Mouse (Mus musculus): ENCODE data around the gene Sclt1.

DNA sequence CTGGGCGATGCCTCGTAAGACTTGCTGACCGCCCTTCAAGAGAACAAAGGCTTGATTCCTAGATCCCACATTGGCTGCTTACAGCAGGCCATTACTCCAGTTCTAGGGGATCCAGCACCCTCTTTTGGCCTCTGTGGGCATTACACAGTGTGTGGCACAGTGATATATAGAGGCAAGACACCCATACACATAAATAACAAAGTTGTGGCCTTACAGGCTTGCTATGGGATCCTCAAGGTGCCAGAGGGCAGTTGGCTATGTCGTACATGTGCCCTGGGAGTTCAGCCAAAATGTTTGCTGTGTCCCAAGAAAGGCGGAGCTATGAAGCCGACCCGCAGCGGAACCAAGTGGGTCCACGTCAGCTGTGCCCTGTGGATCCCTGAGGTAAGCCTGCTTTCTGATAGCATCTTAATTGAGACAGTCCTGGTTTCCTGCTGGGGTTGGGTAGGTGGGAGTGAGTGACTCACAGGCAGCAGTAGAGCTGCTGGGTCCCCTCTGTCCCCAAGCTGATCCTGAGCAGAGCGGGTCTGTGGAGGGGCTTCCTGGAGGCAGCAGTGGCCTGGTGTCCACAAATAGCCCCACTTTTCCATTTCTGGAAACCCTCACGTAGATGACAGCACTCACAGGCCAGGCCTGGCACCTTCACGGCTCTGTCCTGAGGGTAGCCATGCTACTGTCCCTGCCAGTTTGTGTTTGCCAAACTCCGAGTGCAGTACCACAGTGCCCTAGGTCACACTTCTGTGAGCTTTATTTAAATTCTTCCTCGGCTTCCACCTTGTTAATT is 142.3 kb downstream of the Sclt1 start:
- TF ChIP-seq CTCF (IDR thresholded peaks at IDR 0.05; ENCODE audit: borderline replicate concordance, control insufficient read depth, extremely low read depth, insufficient read depth, low read length, poor library complexity) (no peak), POLR2A (IDR thresholded peaks at IDR 0.05; ENCODE audit: control insufficient read depth, extremely low read depth, insufficient read depth, low read length, poor library complexity) (no peak)
